Mouse (Mus musculus): ENCODE results near the gene Tjp3.

- TF ChIP-seq CTCF (IDR thresholded peaks at IDR 0.05; ENCODE audit: borderline replicate concordance, extremely low read depth, insufficient read depth, insufficient read length) (no peak), POLR2A (IDR thresholded peaks at IDR 0.05; ENCODE audit: borderline replicate concordance, extremely low read depth, insufficient read depth, insufficient read length, poor library complexity, severe bottlenecking) (no peak)
These were observed 59.9 kb downstream of the Tjp3 start for GRCm38 (mm10) chr10:81231436-81231835.

Measured in brain, embryonic 14.5 days (tissue).